Mouse (Mus musculus): ENCODE data around the gene Hsf5. TPM values are rescaled to one million over a fixed set of nuclear protein-coding genes. Genes with fewer than 3 reads are reported as not detected.

Hsf5 gene
- polyA plus RNA-seq, 1 experiment from 2014 or later: 0.52 TPM

GRCm38 (mm10) chr11:87682838-87683571 is 66.0 kb downstream of the Hsf5 start:
- Histone ChIP-seq H3K27me3 (no peaks in the 10 kb centered on the region), H3K9ac (no peak overlapping the region), H3K36me3 (no peaks in the 10 kb centered on the region), H3K4me2 (no peak overlapping the region), H3K9me3 (no peaks in the 10 kb centered on the region), H3K4me1 (replicated peaks) (no peaks in the 10 kb centered on the region), H3K4me3 (no peak overlapping the region), H3K27ac (replicated peaks) (no peak overlapping the region)
- 61% methylated on average over 13 of the region's 13 CpGs for WGBS
- ATAC-seq (ENCODE audit: low FRiP score, low read depth): no peak

GRCm38 (mm10) chr11:87686407-87686806 is 69.4 kb downstream of the Hsf5 start:
- 55% methylated on average over 7 of the region's 7 CpGs for WGBS
- no peaks in the 10 kb centered on the region for H3K9me3 ChIP-seq

GRCm38 (mm10) chr11:87687246-87688225 is 70.6 kb downstream of the Hsf5 start:
- Histone ChIP-seq H3K27ac (replicated peaks) (no peak overlapping the region), H3K36me3 (no peaks in the 10 kb centered on the region), H3K9ac (no peak overlapping the region), H3K4me1 (replicated peaks) (peaks cover 9% of the 10 kb centered on the region), H3K4me3 (no peak overlapping the region), H3K9me3 (no peaks in the 10 kb centered on the region), H3K4me2 (no peak overlapping the region), H3K27me3 (no peaks in the 10 kb centered on the region)
- ATAC-seq (ENCODE audit: low FRiP score, low read depth): no peak
- 83% methylated on average over 15 of the region's 15 CpGs for whole genome bisulfite sequencing

More at GRCm38 (mm10) chr11:87686407-87686806, 69.4 kb downstream of the Hsf5 start:
- Histone ChIP-seq H3K4me2 (no peak overlapping the region), H3K9ac (no peak overlapping the region), H3K27me3 (no peaks in the 10 kb centered on the region), H3K4me1 (replicated peaks) (peaks cover 9% of the 10 kb centered on the region), H3K4me3 (no peak overlapping the region), H3K27ac (replicated peaks) (no peak overlapping the region), H3K36me3 (no peaks in the 10 kb centered on the region)
- no peak for ATAC-seq (ENCODE audit: low FRiP score, low read depth)

- 91% methylated on average over 11 of the region's 11 CpGs for WGBS
Observed at GRCm38 (mm10) chr11:87688478-87689203, 71.7 kb downstream of the Hsf5 start.

GRCm38 (mm10) chr11:87689402-87689808 is 72.4 kb downstream of the Hsf5 start:
- no peak overlapping the region for H3K9ac ChIP-seq
- H3K36me3 ChIP-seq: no peaks in the 10 kb centered on the region
- 21% methylated on average over 7 of the region's 7 CpGs for WGBS
- no peaks in the 10 kb centered on the region for H3K27me3 ChIP-seq
- no peaks in the 10 kb centered on the region for H3K9me3 ChIP-seq
- ATAC-seq (ENCODE audit: low FRiP score, low read depth): 0 out of 2 replicates have a peak, but pooled peaks have one; percentile 51
- H3K4me1 ChIP-seq (replicated peaks): peaks cover 9% of the 10 kb centered on the region
- peak overlapping the region; percentile 34; the same call in 1 of the 2 replicates for H3K27ac ChIP-seq (replicated peaks)
- no peak overlapping the region for H3K4me2 ChIP-seq
- no peak overlapping the region for H3K4me3 ChIP-seq

More at GRCm38 (mm10) chr11:87688478-87689203, 71.7 kb downstream of the Hsf5 start:
- Histone ChIP-seq H3K9ac (no peak overlapping the region), H3K4me2 (no peak overlapping the region), H3K27me3 (no peaks in the 10 kb centered on the region), H3K36me3 (no peaks in the 10 kb centered on the region), H3K27ac (replicated peaks) (no peak overlapping the region), H3K4me1 (replicated peaks) (peaks cover 9% of the 10 kb centered on the region), H3K9me3 (no peaks in the 10 kb centered on the region), H3K4me3 (no peak overlapping the region)
- no peak for ATAC-seq (ENCODE audit: low FRiP score, low read depth)

GRCm38 (mm10) chr11:87690054-87690740 is 73.2 kb downstream of the Hsf5 start:
- Histone ChIP-seq H3K27ac (replicated peaks) (no peak overlapping the region), H3K27me3 (no peaks in the 10 kb centered on the region), H3K9me3 (no peaks in the 10 kb centered on the region), H3K4me1 (replicated peaks) (peaks cover 9% of the 10 kb centered on the region), H3K9ac (no peak overlapping the region), H3K36me3 (no peaks in the 10 kb centered on the region), H3K4me3 (no peak overlapping the region), H3K4me2 (no peak overlapping the region)
- WGBS: 84% methylated on average over 16 of the region's 16 CpGs
- no peak for ATAC-seq (ENCODE audit: low FRiP score, low read depth)

- no peaks in the 10 kb centered on the region for H3K36me3 ChIP-seq
- H3K4me3 ChIP-seq: no peak overlapping the region
- H3K4me1 ChIP-seq (replicated peaks): no peaks in the 10 kb centered on the region
- 79% methylated on average over 14 of the region's 14 CpGs for WGBS
- H3K9me3 ChIP-seq: no peaks in the 10 kb centered on the region
- H3K4me2 ChIP-seq: no peak overlapping the region
- H3K27ac ChIP-seq (replicated peaks): no peak overlapping the region
- no peak for ATAC-seq (ENCODE audit: low FRiP score, low read depth)
- H3K9ac ChIP-seq: no peak overlapping the region
- H3K27me3 ChIP-seq: no peaks in the 10 kb centered on the region
Observed at GRCm38 (mm10) chr11:87697131-87697682, 80.2 kb downstream of the Hsf5 start.

- no peak overlapping the region for H3K27ac ChIP-seq (replicated peaks)
- no peak for ATAC-seq (ENCODE audit: low FRiP score, low read depth)
- H3K36me3 ChIP-seq: no peaks in the 10 kb centered on the region
- no peak overlapping the region for H3K9ac ChIP-seq
- H3K9me3 ChIP-seq: no peaks in the 10 kb centered on the region
- H3K4me3 ChIP-seq: no peak overlapping the region
- WGBS: 82% methylated on average over 4 of the region's 4 CpGs
- H3K4me2 ChIP-seq: no peak overlapping the region
- no peaks in the 10 kb centered on the region for H3K27me3 ChIP-seq
- no peaks in the 10 kb centered on the region for H3K4me1 ChIP-seq (replicated peaks)
Observed at GRCm38 (mm10) chr11:87698126-87698525, 81.2 kb downstream of the Hsf5 start.

GRCm38 (mm10) chr11:87701108-87701507 is 84.1 kb downstream of the Hsf5 start:
- 87% methylated on average over 6 of the region's 6 CpGs for WGBS
- no peaks in the 10 kb centered on the region for H3K9me3 ChIP-seq
- no peak for ATAC-seq (ENCODE audit: low FRiP score, low read depth)
- H3K4me1 ChIP-seq (replicated peaks): no peaks in the 10 kb centered on the region
- no peak overlapping the region for H3K4me2 ChIP-seq
- no peak overlapping the region for H3K9ac ChIP-seq
- H3K36me3 ChIP-seq: no peaks in the 10 kb centered on the region
- H3K4me3 ChIP-seq: no peak overlapping the region
- no peak overlapping the region for H3K27ac ChIP-seq (replicated peaks)
- no peaks in the 10 kb centered on the region for H3K27me3 ChIP-seq

GRCm38 (mm10) chr11:87701877-87702620 is 85.1 kb downstream of the Hsf5 start:
- no peak for ATAC-seq (ENCODE audit: low FRiP score, low read depth)
- Histone ChIP-seq H3K27me3 (no peaks in the 10 kb centered on the region), H3K4me3 (no peak overlapping the region), H3K27ac (replicated peaks) (no peak overlapping the region), H3K4me1 (replicated peaks) (no peaks in the 10 kb centered on the region), H3K9ac (no peak overlapping the region), H3K4me2 (no peak overlapping the region), H3K36me3 (no peaks in the 10 kb centered on the region), H3K9me3 (no peaks in the 10 kb centered on the region)
- WGBS: 88% methylated on average over 14 of the region's 14 CpGs

Data from hindbrain, embryonic 15.5 days (tissue).